Mouse (Mus musculus) stomach, embryonic 14.5 days (tissue): ENCODE results near the gene Eif3k. TPM values are rescaled to one million over a fixed set of nuclear protein-coding genes. Genes with fewer than 3 reads are reported as not detected.
A peak's percentile ranks its signal among the peaks of the same experiment; 100 is the strongest.

Experiments used
- ATAC-seq: fragments of 200-750 bp; cut with Nextera tagmentation; 2 replicates; pipeline ENCODE4 v1.8.0; 2017; ENCODE audit warnings: low read depth, moderate TSS enrichment; ENCODE audit not compliant: insufficient number of reproducible peaks, insufficient read depth, low FRiP score
- H3K27ac ChIP-seq: fragments of 300-500 bp; sonication (generic); 2 replicates; pipeline ENCODE4 v1.5.1; 2014; ENCODE audit warnings: mild to moderate bottlenecking, low read length, moderate library complexity, mixed read lengths
- H3K27me3 ChIP-seq: fragments of 300-500 bp; sonication (generic); 2 replicates; pipeline ENCODE4 v1.6.1; 2014; ENCODE audit warnings: low read length, control low read depth, mixed read lengths; ENCODE audit not compliant: control insufficient read depth, insufficient read depth
- H3K36me3 ChIP-seq: fragments of 300-500 bp; sonication (generic); 2 replicates; pipeline ENCODE4 v1.6.1; 2014; ENCODE audit warnings: mild to moderate bottlenecking, control low read depth, low read length, moderate library complexity, mixed read lengths; ENCODE audit not compliant: control insufficient read depth, insufficient read depth
- H3K4me1 ChIP-seq: fragments of 300-500 bp; sonication (generic); 2 replicates; pipeline ENCODE4 v1.6.1; 2014; ENCODE audit warnings: low read length, control low read depth, mixed read lengths; ENCODE audit not compliant: control insufficient read depth, insufficient read depth
- H3K4me2 ChIP-seq: fragments of 300-500 bp; sonication (generic); replicated peaks from 2 replicates; pipeline ENCODE4 v1.6.1; 2014; ENCODE audit warnings: low read depth, low read length, control low read depth
- H3K4me3 ChIP-seq: fragments of 300-500 bp; sonication (generic); 2 replicates; pipeline ENCODE4 v1.5.1; 2014; ENCODE audit warnings: low read depth, low read length, control low read depth
- H3K9ac ChIP-seq: fragments of 300-500 bp; sonication (generic); replicated peaks from 2 replicates; pipeline ENCODE4 v1.6.1; 2014; ENCODE audit warnings: low read depth, mild to moderate bottlenecking, control low read depth, low read length, moderate library complexity, mixed read lengths
- H3K9me3 ChIP-seq: fragments of 300-500 bp; sonication (generic); 2 replicates; pipeline ENCODE4 v1.6.1; 2016; ENCODE audit warnings: low read depth, low read length, control low read depth; ENCODE audit not compliant: control insufficient read depth
- WGBS: fragments of 180-500 bp; shearing (Covaris S2); extraction: QIAGEN DNeasy Blood & Tissue Kit; methylation state at CpG from one replicate; pipeline ENCODE4 v1.1.7; 2014; 5-methylcytosine and 5-hydroxymethylcytosine counted together
- polyA plus RNA-seq: library from polyadenylated mRNA; unstranded; fragments of >200 nt; fragmentation: Nextera tagmentation; extraction: Ambion mirVana; gene quantifications from 2 replicates; pipeline ENCODE4 v1.2.1, GENCODE M21; 2014

Gene Eif3k
- polyA plus RNA-seq, 1 experiment from 2014 or later = 444 TPM

DNA sequence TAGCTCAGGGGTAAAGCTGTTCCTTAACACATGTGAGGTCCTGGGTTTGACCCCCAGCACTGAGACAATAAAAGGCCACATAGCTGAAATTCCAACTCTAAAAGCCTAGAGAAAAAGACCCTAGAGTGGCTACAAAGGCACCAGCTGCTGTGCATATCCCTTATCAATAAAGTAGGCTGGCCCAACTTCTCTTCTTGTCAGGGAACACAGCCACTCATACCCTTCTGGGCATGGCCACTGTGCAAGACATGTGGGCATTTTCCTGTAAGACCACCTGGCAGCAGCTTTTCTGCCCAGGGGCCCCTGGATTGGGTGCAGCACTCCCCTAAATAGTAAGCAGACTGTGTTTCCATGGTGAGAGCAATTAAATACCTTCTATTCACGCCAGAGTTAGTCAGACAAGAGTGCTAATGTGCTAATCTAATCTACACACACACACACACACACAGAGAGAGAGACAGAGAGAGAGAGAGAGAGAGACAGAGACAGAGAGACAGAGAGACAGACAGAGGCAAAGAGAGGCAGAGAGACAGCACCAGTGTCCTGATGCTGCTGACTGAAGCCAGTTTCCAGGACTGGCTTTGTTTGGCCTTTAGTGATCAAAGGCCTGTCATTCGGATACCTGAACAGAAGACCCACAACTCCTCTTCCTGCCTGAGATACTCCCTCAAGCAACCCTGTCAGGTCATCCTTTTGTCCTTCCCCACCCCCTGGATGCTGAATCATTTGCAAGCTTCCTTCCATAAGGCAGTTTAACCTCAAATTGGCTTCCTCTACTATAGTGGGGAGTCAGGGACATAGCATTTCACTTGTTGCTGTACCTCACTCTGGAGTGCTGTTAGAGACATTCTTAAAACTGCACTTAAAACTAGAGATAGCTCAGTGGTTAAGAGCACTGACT is 27.9 kb downstream of the Eif3k start:
- H3K27me3 ChIP-seq = no peaks in the 10 kb centered on the region
- H3K9ac ChIP-seq = no peak overlapping the region
- H3K36me3 ChIP-seq = peaks cover 5% of the 10 kb centered on the region; the same call in 1 of the 2 replicates
- no peak overlapping the region for H3K4me3 ChIP-seq
- ATAC-seq = 0 out of 2 replicates have a peak, but pooled peaks have one; percentile 8
- peaks cover 71% of the 10 kb centered on the region for H3K4me1 ChIP-seq
- no peak overlapping the region for H3K4me2 ChIP-seq
- no peaks in the 10 kb centered on the region for H3K9me3 ChIP-seq
- H3K27ac ChIP-seq = peak overlapping the region; percentile 86
- 10% methylated on average over 2 of the region's 2 CpGs for WGBS

DNA sequence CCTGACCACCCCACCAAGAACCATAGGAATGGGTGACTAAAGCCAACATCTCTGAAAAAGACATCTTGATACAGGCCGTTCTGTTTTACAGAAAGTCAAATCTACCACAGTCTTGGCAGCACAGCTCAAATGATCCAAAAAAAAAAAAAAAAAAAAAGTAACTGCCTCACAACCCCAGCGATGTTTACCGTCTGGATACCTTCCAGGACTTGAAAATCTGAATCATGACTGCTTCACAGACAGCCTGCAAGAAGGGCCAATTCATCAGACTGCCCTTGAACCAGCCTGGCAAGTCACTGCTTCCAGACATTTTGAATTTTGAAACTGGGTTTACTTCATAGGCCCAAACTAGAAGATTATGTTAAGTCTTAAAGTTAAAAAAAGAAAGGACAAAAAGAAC is 28.9 kb downstream of the Eif3k start:
- H3K27ac ChIP-seq = peak overlapping the region; percentile 86; the same call in 1 of the 2 replicates
- 7% methylated on average over 3 of the region's 3 CpGs for WGBS
- no peak overlapping the region for H3K4me3 ChIP-seq
- peaks cover 7% of the 10 kb centered on the region; the same call in 1 of the 2 replicates for H3K36me3 ChIP-seq
- H3K27me3 ChIP-seq = no peaks in the 10 kb centered on the region
- H3K9ac ChIP-seq = no peak overlapping the region
- H3K4me2 ChIP-seq = no peak overlapping the region
- H3K9me3 ChIP-seq = no peaks in the 10 kb centered on the region
- ATAC-seq = peak; percentile 23; the same call in 1 of the 2 replicates
- peaks cover 67% of the 10 kb centered on the region for H3K4me1 ChIP-seq

DNA sequence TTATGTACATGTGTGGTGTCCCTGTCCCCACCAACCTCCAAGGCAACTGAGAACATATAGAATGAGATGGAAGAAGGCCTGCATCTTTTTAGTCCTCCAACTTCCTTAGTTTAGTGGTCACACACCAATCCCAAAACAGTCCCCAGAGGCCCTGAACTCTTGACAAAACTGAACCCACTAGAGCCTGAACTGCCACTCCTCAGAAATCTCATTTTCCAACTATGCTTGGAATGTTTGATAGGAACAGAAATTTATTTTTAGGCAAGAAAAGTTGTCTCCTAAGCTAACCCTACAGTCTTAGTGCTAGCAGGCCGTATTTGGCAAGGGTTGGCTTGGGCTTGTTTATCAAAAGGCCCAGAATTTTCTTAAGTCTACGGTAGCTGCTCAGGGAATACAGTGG is 29.9 kb downstream of the Eif3k start:
- no peak for ATAC-seq
- no peak overlapping the region for H3K4me3 ChIP-seq
- no peak overlapping the region for H3K9ac ChIP-seq
- H3K4me1 ChIP-seq = peaks cover 64% of the 10 kb centered on the region
- H3K36me3 ChIP-seq = peaks cover 7% of the 10 kb centered on the region; the same call in 1 of the 2 replicates
- no peak overlapping the region for H3K27ac ChIP-seq
- 71% methylated on average over 2 of the region's 2 CpGs for WGBS
- no peaks in the 10 kb centered on the region for H3K9me3 ChIP-seq
- no peaks in the 10 kb centered on the region for H3K27me3 ChIP-seq
- no peak overlapping the region for H3K4me2 ChIP-seq

DNA sequence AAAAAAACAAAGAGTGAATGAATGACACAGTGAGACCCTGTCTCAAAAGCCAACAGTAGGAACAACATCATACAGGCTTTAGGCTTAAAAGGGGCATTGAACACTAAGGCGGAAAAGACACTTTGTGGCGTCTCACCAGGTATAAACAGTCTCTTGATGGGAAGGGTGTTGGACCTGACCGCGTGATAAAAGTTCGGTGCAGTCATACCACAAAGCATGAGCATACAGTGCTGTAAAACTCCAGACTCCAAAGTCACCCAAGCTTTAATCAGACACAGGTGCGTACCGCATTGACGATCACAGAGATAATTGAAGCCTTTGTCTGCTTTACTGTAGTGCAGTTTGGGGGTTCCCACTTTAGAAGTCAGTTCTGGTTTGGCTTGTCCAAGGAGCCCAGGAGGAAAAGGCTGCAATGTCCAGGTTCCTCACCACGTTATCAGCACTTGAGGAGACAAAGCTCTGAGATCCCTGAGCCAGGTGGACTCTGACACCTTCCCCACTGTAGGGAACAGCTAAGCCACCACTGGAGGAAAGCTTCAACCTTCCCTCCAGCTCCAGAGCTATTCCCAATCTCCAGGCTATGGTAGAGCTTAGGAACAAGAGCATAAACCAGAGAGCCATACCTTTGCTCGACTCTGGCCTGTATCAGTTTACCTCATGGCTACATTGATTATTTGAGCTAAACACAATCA is 31.2 kb downstream of the Eif3k start:
- H3K4me2 ChIP-seq = no peak overlapping the region

DNA sequence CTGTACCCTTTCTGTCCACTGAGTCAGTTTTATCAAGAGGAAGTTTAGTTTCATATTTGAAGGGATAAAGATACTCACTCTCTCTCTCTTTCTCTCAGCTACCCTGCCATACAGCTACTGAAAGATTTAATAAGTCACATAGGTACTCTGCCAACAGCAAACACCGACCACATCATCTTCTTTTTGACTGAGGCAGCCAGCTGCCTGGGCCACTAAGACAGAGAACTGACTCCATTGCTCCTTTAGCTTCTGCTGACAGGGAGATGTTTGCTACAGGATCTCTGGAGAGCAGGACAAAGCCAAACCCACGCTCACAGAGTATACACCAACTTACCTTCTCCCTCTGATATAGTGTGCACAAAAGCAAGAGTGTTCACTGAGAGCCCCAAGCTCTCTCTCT is 32.4 kb downstream of the Eif3k start:
- H3K4me3 ChIP-seq = no peak overlapping the region
- no peaks in the 10 kb centered on the region for H3K9me3 ChIP-seq
- H3K36me3 ChIP-seq = peaks cover 7% of the 10 kb centered on the region; the same call in 1 of the 2 replicates
- WGBS = 55% methylated on average over 2 of the region's 2 CpGs
- no peak for ATAC-seq
- H3K27me3 ChIP-seq = no peaks in the 10 kb centered on the region
- no peak overlapping the region for H3K9ac ChIP-seq
- peaks cover 84% of the 10 kb centered on the region for H3K4me1 ChIP-seq
- peak overlapping the region; percentile 72 for H3K27ac ChIP-seq
- H3K4me2 ChIP-seq = no peak overlapping the region

More for the DNA sequence above, 31.2 kb downstream of the Eif3k start:
- Histone ChIP-seq H3K9ac (no peak overlapping the region), H3K27ac (peak overlapping the region; percentile 39; the same call in 1 of the 2 replicates), H3K4me3 (no peak overlapping the region), H3K27me3 (no peaks in the 10 kb centered on the region), H3K9me3 (no peaks in the 10 kb centered on the region), H3K36me3 (peaks cover 7% of the 10 kb centered on the region; the same call in 1 of the 2 replicates), H3K4me1 (peaks cover 72% of the 10 kb centered on the region)
- ATAC-seq = no peak
- WGBS = 88% methylated on average over 10 of the region's 10 CpGs

DNA sequence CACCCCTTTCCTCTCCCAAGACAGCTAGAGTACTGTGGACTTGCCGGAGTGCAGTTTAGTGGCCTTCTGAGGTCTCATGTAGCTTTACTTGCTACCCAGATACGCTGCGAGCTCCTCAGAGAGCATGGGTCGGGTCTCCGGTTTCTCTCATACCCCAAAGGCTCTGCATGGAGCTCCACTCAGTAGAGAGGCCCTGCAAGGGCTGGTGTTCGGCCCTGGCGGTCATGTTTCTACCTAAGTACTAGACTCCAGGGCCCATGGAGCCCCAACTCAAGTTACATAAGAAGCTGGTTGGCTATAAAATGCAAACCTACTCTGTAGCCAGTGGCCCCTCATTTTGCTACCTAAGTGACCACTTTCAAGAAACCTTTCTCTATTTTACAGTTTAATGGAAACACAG is 32.9 kb downstream of the Eif3k start:
- WGBS = 82% methylated on average over 7 of the region's 7 CpGs
- H3K4me2 ChIP-seq = no peak overlapping the region

DNA sequence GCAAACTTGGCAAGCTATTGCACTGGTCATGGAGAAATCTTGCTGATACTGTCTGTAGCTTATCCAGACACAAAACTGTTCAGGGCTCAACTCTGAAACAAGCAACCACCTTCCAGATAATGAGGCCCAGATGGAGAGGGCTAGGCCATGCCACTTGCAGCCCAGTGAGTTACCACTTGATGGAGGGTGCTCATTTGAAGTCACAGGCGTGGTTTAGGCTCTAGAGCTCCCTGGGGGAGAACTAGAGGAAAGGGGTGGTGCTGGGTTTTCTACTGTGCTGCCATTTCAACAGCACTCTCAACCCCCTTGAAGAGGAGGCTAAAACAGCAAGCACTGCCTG is 35.4 kb downstream of the Eif3k start:
- Histone ChIP-seq H3K9ac (no peak overlapping the region), H3K4me2 (0 out of 2 replicates have a peak overlapping the region, but pooled peaks have one; percentile 11), H3K36me3 (peaks cover 7% of the 10 kb centered on the region; the same call in 1 of the 2 replicates), H3K27me3 (no peaks in the 10 kb centered on the region), H3K4me3 (no peak overlapping the region), H3K4me1 (peaks cover 79% of the 10 kb centered on the region), H3K27ac (peak overlapping the region; percentile 91), H3K9me3 (no peaks in the 10 kb centered on the region)
- ATAC-seq = no peak
- 16% methylated on average over 1 of the region's 1 CpGs for WGBS

More for the DNA sequence above, 32.9 kb downstream of the Eif3k start:
- peaks cover 7% of the 10 kb centered on the region; the same call in 1 of the 2 replicates for H3K36me3 ChIP-seq
- H3K4me1 ChIP-seq = peaks cover 81% of the 10 kb centered on the region
- H3K27me3 ChIP-seq = no peaks in the 10 kb centered on the region
- no peaks in the 10 kb centered on the region for H3K9me3 ChIP-seq
- no peak for ATAC-seq
- H3K27ac ChIP-seq = peak overlapping the region; percentile 72; the same call in 1 of the 2 replicates
- H3K4me3 ChIP-seq = no peak overlapping the region
- no peak overlapping the region for H3K9ac ChIP-seq
